Mouse (Mus musculus) spleen, adult 2 months (tissue): ENCODE data around the gene Cd164l2. TPM values are rescaled to one million over a fixed set of nuclear protein-coding genes. Genes with fewer than 3 reads are reported as not detected.

Source experiments
- DNase-seq, 2 experiments: peaks; one replicate each; pipeline versions ENCODE4 v3.0.0 to v3.0.0-alpha.2; 2012 to 2021; ENCODE audit warnings: low spot score in 2 of 2, low read depth in 1 of 2
- H3K27ac ChIP-seq: fragments of 200-500 bp; 2 replicates; pipeline ENCODE4 v1.5.1; 2012; ENCODE audit warnings: low read length, inconsistent platforms; ENCODE audit not compliant: insufficient read depth
- H3K27me3 ChIP-seq: fragments of 200-500 bp; 2 replicates; pipeline ENCODE4 v1.6.1; 2012; ENCODE audit warnings: mild to moderate bottlenecking, moderate library complexity, low read length, inconsistent platforms; ENCODE audit not compliant: control insufficient read depth, insufficient read depth
- H3K36me3 ChIP-seq: fragments of 200-500 bp; 2 replicates; pipeline ENCODE4 v1.6.1; 2012; ENCODE audit warnings: mild to moderate bottlenecking, low read length, inconsistent platforms; ENCODE audit not compliant: control insufficient read depth, insufficient read depth
- H3K4me1 ChIP-seq: fragments of 200-500 bp; 2 replicates; pipeline ENCODE4 v1.6.1; 2011; ENCODE audit warnings: inconsistent platforms; ENCODE audit not compliant: control insufficient read depth, insufficient read depth, insufficient read length
- H3K4me3 ChIP-seq: fragments of 200-500 bp; 2 replicates; pipeline ENCODE4 v1.5.1; 2011; ENCODE audit warnings: mild to moderate bottlenecking, inconsistent platforms; ENCODE audit not compliant: insufficient read depth, insufficient read length; ENCODE audit errors: extremely low read depth
- CTCF ChIP-seq: fragments of 200-500 bp; IDR thresholded peaks from 2 replicates; pipeline ENCODE4 v1.5.1; 2011; ENCODE audit warnings: mild to moderate bottlenecking, inconsistent platforms; ENCODE audit not compliant: insufficient read depth, insufficient read length, insufficient replicate concordance; ENCODE audit errors: extremely low read depth
- POLR2A ChIP-seq: fragments of 200-500 bp; IDR thresholded peaks from 2 replicates; pipeline ENCODE4 v1.6.1; 2011; ENCODE audit warnings: low read depth, low read length, inconsistent platforms
- WGBS: fragments of 180-500 bp; shearing (Covaris S2); methylation state at CpG from one replicate; pipeline ENCODE4 v1.1.7; 2018; 5-methylcytosine and 5-hydroxymethylcytosine counted together
- polyA plus RNA-seq: library from polyadenylated mRNA; depleted of rRNA; stranded (reverse); fragments of >200 nt; gene quantifications from 2 replicates; pipeline ENCODE4 v1.2.3, GENCODE M21; 2012

Gene Cd164l2
- polyA plus RNA-seq, 1 experiment: 0.19 TPM

DNA sequence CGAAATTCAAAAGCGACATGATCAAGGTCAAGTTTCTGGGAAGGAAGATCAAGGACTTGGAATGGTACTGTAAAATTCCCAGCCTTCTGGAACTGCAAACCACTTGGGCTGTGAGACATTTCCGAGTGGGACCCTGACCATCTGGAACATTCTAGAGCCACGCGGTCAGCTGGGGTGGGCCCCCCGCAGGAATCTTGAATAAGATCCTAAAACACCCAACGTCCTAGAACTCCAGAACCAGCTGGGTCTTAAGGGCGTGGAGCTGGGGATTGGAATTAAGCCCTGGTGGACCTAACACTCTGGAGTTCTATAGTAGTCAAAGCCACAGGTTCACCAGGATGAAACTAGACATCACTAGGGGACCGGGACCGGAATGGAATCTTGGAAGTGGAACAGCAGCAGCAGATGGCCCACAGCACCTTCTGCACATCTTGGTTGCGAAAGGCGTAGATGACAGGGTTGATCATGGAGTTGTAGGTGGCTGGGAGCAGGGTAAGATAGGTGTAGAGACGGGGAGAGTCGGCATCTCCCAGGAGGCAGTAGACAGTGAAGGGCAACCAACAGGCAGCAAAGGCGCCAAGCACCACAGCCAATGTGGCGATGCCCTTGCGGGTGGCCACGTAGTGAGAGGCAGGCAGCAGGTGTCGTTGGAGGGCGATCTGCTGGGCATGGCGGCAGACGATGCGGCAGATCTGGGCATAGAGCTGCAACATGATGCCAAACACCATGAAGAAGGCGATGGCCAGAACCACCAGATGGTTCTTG lies 1.7 kb upstream of the Cd164l2 start:
- H3K36me3 ChIP-seq: no peaks in the 10 kb centered on the region
- no peak for TF ChIP-seq CTCF
- TF ChIP-seq POLR2A: no peak
- 91% methylated on average over 24 of the region's 24 CpGs for WGBS
- no peak for DNase-seq
- no peak overlapping the region for H3K27ac ChIP-seq
- peaks cover 6% of the 10 kb centered on the region for H3K27me3 ChIP-seq
- H3K4me3 ChIP-seq: no peak overlapping the region
- 0 out of 2 replicates have a peak, but pooled peaks cover 4% of the 10 kb centered on the region for H3K4me1 ChIP-seq

DNA sequence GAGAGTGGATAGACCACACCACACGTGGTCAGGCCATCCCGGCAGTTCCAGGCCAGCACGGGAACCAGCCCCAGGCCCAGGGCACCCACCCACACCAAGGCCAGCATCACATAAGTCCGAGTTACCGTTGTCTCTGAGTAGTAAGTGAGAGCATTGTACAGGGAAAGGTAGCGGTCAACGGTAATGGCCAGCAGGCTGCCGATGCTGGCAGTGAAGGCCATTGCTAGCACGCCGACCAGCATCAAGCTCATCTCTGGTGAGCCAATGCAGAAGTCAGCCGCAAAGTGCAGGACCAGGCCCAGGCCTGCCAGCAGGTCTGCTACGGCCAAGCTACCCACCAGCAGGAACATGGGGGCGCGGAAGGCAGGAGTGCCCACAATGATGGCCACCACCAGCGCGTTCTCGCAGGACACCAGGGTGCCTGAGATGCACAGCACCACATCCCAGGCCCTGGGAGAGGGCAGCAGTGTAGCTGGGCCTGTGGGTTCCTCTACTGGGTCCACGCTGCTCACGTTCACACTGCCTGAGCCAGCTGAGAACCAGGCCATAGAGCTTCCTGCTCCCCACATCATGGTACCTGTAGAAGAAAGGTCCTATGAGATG lies 1.0 kb upstream of the Cd164l2 start:
- no peak overlapping the region for H3K4me3 ChIP-seq
- H3K27ac ChIP-seq: no peak overlapping the region
- 0 out of 2 replicates have a peak, but pooled peaks cover 4% of the 10 kb centered on the region for H3K4me1 ChIP-seq
- DNase-seq: no peak
- 94% methylated on average over 19 of the region's 19 CpGs for WGBS
- peaks cover 6% of the 10 kb centered on the region for H3K27me3 ChIP-seq
- TF ChIP-seq CTCF (no peak), POLR2A (no peak)
- no peaks in the 10 kb centered on the region for H3K36me3 ChIP-seq

DNA sequence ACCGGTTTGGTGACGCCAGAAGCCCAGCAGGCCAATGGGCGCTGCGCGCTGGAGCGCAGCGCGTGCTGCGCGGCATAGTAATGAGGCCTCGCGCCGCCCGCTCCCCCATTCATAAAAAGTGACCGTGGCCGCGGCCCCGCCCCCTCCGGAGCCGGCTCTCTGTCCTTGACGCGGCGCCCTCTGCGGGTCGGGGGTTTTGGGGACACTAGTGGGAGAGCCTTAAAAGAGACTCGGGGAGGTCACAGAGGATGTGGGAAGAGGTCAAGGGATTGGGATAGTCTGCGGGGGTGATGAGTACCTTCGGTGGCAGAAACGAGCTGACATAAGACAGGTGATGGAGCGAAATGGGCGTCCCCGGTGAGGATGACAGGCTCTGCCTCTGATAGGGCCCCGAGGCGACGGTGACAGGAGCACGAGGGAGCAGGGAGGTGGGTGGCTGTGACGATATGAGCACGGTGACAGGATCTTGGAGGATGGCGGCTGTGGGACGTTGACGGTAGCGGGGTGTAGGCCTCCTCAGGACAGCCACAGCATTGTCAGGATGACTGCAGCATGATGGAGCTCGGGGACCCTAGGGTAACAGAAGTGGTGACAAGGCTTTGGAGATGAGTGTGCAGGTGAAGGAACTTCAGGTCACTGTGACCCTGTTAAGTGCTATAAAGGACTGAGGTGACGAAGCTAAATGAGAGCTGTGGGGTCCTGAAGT lies 784 bp downstream of the Cd164l2 start:
- 3% methylated on average over 44 of the region's 44 CpGs for WGBS
- TF ChIP-seq CTCF (no peak), POLR2A (no peak)
- H3K27ac ChIP-seq: no peak overlapping the region
- H3K27me3 ChIP-seq: peaks cover 6% of the 10 kb centered on the region
- peak overlapping the region; percentile 46 for H3K4me3 ChIP-seq
- peak in 1 of 2 experiments; percentile 74 for DNase-seq
- H3K36me3 ChIP-seq: no peaks in the 10 kb centered on the region
- 0 out of 2 replicates have a peak, but pooled peaks cover 4% of the 10 kb centered on the region for H3K4me1 ChIP-seq

DNA sequence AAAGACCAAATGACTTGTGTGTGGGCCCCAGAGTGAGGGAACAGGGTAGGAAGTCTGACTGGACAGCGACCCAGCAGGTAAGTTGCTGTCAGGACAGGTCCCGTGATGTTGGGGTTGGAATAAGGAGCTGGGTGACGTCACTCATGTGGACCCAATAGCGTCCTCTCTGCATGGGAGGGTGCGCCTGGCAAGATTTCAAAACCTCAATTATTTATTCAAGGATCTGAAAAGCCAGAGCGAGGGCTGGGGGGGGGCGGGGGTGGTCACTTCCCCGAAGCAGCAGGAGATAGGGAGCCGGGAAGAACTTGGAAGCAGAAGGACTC lies 1.3 kb downstream of the Cd164l2 start:
- H3K36me3 ChIP-seq: no peaks in the 10 kb centered on the region
- peaks cover 6% of the 10 kb centered on the region for H3K27me3 ChIP-seq
- no peak for DNase-seq
- H3K4me3 ChIP-seq: no peak overlapping the region
- no peak for TF ChIP-seq CTCF
- no peak for TF ChIP-seq POLR2A
- WGBS: 17% methylated on average over 9 of the region's 9 CpGs
- no peak overlapping the region for H3K27ac ChIP-seq
- H3K4me1 ChIP-seq: 0 out of 2 replicates have a peak, but pooled peaks cover 4% of the 10 kb centered on the region

DNA sequence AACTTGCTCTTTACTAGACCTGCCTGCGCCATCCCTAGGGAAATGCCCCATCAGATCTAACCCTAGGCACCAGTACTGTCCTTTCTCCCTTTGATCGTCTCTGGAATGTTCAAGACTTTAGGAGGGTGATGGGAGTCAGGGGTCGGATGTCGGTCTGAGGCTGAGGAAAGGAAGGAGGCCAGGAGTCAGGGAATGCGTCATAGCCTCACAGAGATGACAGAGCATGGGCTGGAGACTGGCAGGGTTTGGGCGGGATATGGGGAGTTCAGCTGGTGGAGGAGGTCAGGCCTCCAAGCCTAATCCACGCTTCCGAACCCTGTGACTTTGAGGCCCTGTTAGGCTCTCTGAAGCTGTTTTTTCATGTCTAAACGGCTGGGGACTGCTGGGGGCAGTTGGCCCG lies 1.7 kb downstream of the Cd164l2 start:
- Histone ChIP-seq H3K27ac (no peak overlapping the region), H3K4me1 (0 out of 2 replicates have a peak, but pooled peaks cover 4% of the 10 kb centered on the region), H3K27me3 (peaks cover 6% of the 10 kb centered on the region), H3K4me3 (no peak overlapping the region), H3K36me3 (no peaks in the 10 kb centered on the region)
- TF ChIP-seq CTCF (no peak), POLR2A (no peak)
- no peak for DNase-seq
- 71% methylated on average over 10 of the region's 10 CpGs for WGBS

DNA sequence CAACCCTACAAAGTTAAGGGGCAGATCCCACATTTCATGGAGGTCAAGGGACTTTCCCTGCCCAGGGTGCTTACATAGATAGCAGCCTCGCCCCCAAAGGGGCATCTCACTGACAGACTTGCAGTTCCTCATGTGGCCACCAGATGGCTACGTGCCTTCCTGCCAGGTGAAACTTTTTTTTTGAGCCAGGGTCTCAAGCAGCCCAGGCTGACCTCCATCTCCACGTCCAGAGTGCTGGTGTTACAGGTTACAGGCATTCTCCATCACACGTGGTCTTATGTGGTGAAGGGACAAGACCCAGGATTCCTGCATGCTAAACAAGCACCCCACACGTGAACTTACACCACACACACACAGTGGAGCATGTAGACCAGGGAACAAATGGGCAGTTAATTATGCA lies 5.7 kb downstream of the Cd164l2 start:
- peak in 1 of 2 experiments; percentile 59 for DNase-seq
- TF ChIP-seq CTCF (peak; percentile 75; the same call in 1 of the 2 replicates), POLR2A (no peak)
- Histone ChIP-seq H3K4me1 (no peaks in the 10 kb centered on the region), H3K36me3 (no peaks in the 10 kb centered on the region), H3K27ac (no peak overlapping the region), H3K27me3 (peaks cover under 1% of the 10 kb centered on the region; the same call in 1 of the 2 replicates), H3K4me3 (no peak overlapping the region)
- 17% methylated on average over 5 of the region's 5 CpGs for WGBS
